Mouse (Mus musculus): ENCODE measurements around the gene Clic4.
A peak's percentile ranks its signal among the peaks of the same experiment; 100 is the strongest.

Clic4 gene

DNA sequence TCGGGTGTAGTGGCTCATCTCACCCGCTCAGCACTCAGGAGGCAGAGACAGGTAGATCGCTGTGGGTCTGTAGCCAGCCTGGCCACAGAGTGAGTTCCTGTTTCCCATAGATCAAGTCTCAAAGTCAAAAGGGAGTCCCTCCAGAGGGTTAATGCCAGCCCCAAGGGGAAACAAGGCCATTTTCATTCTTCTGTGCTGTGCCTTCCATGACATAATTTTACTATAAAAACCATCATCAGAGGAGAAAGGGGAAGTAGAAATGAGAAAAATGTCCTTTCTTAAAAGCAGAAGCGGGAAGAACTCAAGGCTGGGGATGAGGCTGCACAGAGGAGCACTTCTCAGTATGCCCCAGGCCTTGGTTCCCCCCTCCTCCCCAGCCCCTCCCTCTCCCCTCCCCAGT, 90.8 kb downstream of the Clic4 start:
- no peak for DNase-seq

DNA sequence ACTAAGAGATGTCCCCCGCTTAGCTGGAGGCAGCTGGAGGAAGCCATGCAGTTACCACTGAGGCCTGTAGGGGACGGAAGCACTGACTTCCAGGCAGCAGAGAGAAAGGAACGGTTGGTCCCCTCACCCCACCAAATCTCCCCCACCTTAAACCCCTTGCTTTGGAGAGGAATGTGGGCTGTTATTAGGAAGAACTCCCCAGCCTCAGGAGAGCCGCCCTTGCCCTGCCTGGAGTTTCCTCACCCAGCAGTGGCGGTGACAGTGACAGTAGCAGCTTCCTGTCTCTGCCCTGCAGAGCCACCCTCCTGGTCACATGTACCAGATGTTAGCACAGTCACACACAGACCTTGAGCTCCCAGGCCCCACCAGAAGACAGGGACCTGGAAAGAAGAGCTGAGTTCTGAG, 93.5 kb downstream of the Clic4 start:
- peak; percentile 32 for DNase-seq

DNA sequence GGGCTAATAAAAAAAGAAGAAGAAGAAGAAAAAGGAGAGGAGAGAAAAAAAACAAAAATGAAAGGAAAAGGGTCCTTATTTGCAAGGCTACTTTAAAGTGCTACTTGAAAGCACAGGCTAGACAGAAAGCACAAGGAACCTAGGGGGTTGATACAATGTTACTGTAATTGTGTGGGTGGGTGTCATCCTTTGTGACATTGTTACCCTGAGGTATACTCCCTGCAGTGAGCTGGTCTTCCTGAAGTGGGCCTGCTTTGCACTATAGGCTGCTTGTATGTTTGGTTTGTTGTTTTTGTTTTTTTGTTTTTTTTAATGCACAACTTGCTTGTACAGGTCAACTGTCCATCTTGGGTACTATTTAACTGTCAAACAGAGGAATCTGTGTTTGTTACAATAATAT, 95.0 kb downstream of the Clic4 start:
- DNase-seq, result no peak

DNA sequence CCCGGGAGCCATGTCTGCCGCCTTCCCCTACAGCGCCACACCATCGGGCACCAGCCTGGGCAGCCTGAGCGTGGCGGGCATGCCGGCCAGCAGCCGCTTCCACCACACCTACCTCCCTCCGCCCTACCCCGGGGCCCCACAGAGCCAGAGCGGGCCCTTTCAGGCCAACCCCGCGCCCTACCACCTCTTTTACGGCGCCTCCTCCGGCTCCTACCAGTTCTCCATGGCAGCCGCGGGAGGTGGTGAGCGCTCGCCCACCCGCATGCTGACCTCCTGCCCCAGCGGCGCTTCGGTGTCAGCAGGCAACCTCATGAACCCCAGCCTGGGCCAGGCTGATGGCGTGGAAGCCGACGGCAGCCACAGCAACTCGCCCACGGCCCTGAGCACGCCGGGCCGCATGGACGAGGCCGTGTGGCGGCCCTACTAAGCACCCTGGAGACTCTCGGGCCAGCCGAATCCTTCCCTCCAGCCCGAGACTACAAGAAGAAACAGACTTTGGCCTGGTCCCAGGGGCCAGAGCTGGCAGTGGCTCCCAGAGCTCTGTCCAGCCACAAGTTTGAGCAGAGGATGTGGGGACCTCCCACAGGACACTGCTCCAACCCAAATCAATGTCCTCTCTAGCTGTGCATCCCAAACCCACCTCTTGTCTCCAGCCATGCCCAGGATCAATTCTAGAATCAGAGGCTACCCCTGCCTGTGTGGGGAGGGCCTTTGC, 97.1 kb downstream of the Clic4 start:
- DNase-seq, result no peak

DNA sequence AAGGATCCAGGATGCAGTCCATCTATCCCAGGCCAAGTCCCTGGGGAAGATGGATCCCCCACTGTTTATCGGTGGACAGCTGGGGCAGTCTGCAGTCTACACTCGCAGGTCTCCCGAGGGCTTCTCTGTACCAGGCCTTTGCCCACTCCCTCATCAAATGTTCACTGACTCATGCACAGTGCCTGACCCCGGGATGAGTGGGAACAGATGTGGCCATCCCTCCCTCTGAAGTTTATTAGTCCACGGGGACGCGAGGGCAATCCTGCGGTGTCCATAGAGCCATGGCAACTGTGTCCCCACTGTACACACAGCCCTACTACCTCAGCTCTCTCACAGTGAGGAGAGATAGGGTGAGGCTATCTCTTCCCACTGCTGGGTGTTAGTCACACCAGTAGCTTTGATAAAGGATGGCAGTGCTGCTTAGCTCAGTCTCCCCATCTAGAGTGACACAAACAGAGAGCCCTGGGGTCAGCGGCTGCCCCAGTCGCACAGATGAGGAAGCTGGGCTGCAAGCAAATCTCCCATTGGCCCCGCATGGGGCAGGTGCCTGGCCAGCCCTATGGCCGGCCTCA, 101.2 kb downstream of the Clic4 start:
- DNase-seq, result no peak

DNA sequence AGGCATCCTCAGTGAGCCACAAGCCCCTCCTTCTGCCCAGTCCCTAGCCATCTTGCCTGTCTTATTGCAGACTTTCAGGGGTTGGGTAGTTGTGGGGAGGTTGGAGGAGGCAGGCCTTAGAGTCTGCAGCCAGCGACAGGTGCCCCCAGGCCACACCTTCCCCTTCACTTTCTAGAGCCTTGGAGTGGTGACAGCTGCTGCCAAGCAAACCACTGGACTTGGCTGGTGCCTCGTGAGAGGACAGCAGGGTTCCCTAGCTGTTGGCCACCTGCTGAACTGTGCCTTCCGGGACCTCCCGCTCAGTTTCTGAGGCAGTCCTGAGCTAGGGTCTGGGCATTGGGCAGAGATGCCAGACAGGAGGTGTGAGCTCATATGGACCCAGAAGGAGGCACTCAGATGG, 103.1 kb downstream of the Clic4 start:
- no peak for DNase-seq

DNA sequence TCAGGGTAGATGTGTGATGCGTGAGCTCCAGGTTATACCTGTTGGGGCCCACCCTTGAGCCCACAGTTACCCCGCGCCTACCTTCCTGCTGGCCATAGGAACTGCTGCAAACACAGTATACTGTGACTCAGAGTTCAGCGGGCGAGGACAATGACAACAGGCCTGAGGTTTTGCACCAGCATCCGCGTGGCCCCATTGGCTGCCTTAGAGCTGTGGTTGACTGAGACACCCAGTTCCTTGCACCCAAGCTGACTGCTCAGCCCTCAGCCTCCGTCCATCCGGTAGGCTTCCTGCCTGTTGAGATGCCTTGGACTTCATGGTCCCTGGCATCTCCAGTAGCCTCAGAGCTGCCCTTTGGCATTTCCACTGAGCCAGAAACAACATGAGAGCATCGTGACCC, 103.5 kb downstream of the Clic4 start:
- no peak for DNase-seq

DNA sequence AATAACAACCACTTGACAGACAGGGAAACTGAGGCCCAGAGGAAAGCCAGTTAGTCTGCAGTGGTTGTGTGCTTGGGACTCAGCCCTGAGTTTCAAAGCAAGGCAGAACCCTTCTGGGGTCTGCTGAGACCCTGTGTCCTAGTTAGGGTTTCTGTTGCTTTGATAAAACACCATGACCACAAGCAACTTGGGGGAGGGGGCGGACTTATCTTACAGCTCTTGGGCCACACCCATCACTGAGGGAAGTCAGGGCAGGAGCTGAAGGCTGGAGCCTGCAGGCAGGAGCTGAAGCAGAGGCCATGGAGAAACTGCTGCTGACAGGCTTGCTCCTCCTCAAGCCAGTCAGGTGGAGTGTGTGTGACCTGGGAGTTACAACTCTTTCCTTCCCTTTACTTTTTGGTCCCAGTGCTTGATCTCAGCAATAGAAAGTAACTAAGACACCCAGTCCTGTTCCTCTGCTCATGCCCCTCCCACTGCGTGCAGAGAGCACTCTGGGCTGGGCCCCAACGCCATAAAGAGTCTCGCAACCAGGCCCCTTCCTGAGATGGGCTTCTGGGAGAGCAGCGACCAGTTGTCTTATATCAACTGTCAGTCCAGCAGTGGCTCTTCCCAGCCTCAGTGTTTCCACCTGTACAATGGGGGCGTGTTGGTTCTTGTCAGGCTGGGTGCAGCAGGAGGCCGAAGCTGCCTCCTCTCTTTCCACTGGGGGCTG, 104.6 kb downstream of the Clic4 start:
- DNase-seq, result no peak

DNA sequence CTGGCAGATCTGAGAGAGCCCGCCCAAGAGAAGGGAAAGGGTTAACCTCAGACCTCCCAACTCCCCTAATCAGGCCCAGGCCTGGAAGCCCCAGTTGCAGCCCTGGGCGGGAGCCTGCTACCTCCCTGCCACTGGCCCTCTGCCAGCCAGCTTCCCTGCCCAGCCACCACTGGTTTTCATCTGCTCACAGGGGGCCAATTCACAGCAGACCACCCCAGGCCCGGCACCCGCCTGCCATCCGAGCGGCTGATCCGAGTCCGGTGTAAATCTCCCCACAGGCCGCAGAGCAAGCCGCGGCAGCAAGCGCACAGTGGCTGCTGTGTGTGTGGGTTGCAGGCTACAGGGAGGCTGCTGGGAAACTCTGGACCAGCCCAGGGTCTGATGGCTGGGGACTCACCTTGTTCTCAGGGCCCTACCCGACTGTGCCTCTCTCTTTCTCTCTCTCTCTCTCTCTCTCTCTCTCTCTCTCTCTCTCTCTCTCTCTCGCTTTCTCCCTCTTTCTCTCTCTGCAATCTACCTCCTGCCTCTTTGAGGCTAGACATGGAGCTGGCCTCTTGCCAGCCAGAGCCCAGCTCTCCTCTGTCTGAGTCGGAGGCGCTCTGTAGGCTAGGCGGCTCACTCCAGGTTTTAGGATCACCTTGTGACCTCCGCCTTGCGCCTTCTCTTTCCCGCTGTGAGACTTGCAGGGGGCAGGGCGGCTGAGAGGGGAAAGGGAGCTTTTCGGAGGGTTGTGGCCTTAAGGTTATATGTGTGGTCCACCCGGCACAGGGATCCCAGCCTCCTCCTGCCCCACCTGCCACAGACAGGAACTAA, 106.0 kb downstream of the Clic4 start:
- no peak for DNase-seq

DNA sequence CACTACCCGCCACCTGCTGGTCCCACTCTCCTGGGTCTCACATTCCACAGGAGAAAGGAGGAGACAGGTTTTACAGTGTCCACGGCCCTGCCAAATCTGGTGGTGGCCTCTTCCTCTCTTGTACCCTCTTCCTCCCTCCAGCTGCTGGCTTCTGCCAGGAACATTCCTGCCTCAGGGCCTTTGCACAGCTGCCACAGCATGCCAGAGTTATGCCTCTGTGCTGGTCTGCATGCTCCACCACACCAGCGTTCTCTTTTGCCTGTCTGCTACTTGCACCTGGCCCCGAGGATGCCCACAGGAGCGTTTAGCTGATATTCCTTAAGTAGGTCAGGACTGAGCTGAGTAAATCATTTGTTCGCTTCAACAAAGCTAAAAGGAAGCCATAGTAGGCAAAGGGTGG, 106.9 kb downstream of the Clic4 start:
- DNase-seq, result no peak

All from kidney, adult 18-20 months (tissue).